Mouse (Mus musculus) ovary, postnatal 36 days (tissue): ENCODE results near the gene Trim2.

Experiments used
- DNase-seq: peaks from one replicate; pipeline ENCODE4 v3.0.0; 2022; ENCODE audit warnings: low spot score, mixed read lengths

The Trim2 gene

DNA sequence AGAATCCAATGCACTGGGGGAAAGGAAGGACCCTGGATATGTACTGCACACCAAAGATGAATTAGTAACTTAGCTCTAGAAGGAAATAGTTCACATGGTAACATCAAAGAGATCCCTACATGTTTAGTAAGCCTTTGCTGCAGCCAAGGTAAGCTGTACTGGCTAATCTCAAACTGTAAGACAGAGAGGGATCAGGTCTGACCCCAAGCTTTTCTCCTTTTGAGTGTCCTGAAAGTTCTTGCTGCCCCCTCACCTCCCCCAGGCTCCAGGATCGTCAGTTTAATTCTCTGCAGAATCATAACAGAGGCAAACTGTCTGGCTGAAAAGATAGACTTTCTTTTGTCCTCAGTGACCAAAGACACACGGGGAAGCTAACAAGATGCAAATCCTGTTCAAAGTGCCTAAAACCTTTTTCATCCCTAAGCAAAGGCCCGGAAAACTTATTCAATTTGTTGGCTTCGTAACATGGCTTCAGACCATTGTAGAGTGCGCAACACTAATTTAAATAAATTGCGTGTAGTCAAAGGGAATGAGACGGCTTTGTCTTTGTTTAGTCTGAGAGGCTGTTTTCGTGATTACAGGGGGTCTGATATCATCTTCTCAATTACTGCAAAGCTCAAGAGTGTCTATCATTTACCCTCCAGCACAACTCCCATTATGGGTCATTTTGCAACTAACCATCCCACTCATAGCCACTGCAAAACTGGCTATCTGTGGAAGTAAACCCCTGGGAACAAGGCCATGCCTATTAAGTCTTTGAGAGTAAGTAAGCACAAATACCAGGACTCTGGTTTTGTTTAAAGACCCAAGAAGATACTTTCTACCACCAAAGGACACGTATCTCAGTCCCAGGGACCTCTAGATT is 52.8 kb downstream of the Trim2 start:
- DNase-seq = no peak

DNA sequence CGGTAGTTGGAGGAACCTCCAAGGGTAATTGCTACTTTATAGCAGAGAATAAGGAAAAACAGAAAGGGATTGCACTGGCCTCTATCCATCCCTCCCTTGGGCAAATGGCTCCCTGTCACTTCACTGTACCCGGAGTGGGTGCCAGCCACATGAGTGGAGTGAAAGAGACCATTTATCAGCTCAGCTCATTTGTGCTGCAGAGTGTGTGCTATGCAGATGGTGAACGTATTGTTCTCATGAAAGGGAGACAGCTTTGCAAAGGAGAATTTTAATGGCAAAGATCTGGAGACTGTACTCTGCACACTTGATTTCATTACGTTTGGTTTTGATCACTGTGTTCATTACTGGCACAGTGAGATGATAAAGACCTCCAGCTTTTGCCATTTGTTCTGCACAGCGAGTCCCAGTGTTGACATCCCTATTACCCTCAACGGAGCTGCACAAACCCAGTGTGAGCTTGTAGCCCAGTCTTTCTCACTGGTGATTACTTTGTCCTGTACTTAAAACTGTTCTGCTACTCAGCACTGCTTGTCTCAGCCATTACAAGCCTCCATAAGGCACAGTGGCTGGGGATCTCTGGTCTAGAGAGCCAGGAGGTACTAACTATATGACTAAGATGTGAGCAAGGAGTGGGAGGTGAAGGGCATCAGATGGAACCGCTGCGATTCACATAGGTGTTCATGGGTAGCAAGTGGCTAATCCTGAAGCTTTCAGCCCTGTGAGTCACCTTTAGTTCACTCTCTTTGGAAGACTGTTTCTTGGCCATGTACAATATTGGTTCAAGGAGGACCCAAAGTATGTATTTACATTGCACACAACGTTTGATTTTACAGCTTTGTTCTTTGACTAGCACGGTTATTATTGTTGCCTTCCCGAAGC is 53.7 kb downstream of the Trim2 start:
- DNase-seq = no peak

DNA sequence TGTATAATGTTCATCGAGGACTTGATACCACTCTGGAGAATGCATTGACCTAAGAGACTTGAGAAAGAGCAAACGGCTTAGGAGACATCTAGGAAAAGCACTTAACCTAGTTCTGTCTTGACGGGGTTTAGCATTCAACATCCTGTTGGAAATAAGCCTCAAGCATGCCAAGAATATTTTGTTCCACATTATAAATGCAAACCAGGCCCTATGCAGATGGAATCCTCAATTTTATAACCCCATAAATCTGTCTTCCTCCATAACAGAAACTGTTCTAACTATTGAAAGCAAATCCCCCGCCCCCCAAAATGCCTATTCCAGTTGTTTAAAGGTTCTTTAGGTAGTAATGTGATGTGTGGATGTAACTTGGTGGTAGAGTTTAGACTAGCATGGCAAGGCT is 55.0 kb downstream of the Trim2 start:
- DNase-seq = no peak

DNA sequence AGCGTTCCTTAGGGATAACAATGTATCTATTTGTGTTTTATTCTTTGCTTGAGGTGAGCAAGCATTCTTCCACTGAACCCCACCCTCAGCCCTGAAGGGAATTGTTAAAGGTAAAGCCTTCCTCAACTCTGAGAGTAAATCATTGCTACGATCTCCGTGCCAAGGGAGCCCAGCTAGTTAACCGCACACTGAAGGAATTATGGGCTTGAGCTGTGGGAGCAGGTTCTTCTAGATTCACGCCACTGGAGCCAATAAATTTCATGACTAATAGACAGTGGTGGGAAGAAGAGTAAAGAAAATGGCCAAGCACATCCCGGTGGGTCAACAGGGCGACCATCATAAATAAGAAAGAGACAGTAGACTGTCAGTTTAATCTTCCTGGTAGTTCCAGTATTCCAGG is 56.4 kb downstream of the Trim2 start:
- no peak for DNase-seq

DNA sequence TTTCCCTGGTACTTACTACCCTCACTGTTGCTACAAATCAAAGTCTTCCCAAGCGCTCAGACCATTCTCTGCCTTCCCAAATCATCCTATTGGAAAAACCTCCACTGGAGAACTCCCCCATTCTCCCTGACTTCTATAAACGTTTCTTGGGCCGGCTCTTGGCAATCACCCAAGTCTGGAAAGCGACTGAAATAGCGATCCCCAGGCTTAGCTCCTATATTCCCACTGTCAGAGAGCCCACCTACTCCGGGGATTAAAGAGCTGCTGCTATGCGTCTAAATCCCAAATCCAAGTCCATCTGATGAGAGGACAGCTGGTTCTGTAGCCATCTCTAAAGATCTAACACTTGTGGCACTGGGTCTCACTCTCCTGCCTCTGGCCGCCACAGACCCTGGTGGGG is 58.9 kb downstream of the Trim2 start:
- DNase-seq = no peak

DNA sequence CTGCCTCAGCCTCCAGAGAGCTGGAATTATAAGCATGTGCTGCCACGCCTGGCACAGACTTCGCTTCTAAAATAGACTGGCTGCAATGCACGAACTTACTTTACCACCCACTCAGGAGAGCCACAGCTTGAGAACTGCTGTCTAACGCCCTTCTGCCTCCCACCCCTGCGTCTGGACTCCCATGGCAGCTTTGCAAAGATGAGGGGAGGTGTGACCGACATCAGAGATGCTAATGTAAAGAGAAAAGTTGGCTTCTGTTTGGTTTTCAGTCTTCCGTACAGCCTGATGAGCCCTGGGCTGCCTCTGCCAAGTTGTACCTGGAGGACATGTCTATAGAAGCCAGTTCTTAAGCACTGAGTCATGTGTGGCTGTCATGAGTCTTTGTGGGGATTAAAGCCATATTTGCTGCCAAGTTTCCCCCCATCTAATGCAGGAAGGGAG is 60.2 kb downstream of the Trim2 start:
- no peak for DNase-seq

DNA sequence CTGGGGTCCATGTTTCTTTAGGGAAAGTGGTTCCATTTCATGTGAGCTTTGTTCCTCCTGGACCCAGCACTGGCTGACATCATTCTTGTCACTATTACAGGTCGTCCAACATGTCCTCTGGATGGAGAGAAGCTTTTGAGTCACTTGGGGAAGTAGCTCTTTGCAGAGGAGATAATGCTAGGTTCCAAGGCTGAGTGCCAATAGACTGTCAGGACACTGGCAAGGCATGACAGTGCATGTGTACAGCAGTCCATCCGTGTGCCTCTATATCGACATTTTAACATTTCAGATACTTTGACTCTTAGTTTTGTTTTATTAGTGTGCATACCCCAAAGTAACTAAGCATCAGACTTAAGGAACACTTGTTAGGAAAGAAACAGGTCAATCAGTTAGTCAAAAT is 63.6 kb downstream of the Trim2 start:
- no peak for DNase-seq

DNA sequence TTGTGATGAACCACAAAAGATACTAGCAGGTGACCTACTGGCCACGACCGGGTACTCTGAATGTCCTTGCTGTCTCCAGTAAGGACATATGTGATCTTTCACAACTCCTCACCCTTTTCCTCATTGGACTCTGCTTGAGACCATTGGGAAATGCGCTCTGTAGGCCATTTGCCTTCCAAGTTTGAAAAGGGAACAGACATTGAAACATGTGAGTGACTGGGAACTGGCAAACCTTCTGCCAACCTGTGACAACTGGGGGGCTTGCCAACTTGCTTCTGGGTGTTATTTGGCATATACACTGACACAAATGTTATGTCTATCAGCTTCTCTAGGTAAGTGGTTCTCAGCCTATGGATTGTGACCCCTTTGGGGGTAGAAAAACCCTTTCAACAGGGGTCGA is 64.2 kb downstream of the Trim2 start:
- no peak for DNase-seq

DNA sequence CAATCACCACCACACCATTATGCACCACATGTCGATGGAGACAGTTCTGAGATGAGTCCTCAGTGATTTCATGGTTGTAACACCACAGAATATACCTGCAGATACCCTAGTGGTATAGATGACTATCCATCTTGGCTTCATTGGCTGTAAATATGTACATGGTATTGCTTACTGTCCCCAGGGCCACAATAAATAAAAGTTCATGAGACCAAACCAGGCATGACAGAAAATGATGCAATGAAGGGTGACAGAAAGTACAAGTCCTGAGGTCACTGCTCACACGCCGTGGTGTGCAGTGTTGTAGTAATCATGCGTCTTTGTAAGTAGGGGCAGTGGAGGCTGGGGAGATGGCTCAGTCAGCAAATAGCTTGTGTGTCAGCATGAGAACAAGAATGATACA is 65.6 kb downstream of the Trim2 start:
- no peak for DNase-seq

DNA sequence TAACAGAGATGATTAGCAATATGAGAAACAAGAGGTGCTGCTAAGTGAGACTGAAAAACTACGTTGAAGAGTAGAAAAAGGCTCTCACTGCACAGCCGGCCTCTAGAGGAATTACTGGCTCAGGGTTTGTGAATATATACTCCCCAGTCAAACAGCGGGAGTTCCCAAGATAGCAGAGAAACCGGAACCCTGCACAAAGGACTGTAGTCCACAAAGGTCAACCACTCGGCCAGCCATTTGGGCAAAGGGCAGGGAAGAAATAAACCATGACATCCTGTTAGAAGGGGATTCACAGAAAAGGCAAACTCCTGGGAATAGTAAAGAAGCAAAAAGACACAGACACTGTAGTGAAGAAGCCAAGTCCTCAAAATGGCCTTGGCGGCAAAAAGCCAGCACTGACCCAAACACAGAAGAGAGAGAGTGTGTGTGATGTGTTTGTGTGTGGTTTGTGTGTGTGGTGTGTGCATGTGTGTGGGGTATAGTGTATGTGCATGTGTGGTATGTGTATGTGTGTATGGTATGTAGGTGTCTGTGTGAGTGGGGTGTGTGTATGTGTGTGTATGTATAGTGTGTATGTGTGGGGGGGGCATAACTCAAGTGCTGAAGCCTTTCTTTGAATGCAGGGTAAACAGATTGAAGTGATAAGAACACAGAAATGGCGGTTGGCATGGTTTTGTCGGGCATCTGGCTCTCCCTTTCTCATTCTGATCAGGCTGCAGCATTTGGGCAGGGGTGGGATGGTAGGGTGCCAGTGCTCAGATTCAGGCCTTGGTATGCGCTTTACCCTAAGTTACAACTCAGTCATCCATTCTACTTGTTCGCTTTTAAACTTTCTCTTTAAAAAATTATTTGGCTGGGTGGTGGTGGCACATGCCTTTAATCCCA is 71.0 kb downstream of the Trim2 start:
- DNase-seq = no peak

DNA sequence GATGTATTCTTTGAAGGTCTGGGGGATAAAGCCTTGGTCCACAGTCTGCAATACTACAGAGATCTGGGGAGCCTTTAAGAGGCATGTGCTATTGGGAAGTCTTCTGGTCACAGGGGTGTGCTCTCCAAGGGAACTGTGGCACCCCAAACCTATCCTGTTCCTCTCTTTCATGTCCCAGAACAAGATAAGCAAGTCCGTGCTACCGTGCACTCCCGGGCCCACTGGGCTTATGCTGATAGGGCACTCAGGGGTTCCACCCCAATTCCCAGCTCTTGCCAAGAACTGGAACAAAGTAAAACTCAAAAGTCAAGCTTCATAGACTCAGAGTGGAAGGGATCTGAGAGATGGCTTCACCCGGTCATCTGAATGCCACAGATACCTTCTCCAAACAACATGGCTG is 72.1 kb downstream of the Trim2 start:
- no peak for DNase-seq

DNA sequence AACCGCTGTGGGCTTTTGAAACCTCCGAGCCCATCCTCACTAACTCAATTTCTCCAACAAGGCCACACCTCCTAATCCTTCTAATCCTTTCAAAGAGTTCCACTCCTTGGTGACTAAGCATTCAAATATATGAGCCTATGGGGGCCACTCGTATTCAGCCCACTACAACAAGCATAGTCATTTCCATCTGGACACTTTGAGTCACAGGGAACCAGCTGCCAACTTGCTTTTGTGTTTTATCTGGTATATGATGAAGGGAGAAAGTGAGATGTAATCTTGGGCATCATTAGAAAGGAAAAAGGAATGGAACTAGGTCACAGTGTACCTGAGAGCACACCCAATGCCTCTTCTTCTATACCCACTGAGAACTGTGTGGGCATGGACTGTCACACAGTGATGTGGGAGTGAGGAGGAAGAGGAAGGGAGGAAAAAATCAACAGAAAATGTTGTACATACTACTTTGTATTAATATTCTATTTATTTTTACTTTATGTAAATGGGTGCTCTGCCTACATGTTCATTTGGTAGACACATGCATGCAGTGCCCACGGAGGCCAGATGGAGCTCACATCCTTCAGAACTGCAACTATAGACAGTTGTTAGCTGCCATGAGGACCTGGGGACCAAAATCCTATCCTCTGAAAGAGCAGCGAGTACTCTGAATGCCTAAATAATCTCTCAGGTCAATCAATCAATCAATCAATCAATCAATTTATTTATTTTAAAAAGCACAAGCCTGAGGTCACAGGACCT is 72.8 kb downstream of the Trim2 start:
- DNase-seq = no peak

DNA sequence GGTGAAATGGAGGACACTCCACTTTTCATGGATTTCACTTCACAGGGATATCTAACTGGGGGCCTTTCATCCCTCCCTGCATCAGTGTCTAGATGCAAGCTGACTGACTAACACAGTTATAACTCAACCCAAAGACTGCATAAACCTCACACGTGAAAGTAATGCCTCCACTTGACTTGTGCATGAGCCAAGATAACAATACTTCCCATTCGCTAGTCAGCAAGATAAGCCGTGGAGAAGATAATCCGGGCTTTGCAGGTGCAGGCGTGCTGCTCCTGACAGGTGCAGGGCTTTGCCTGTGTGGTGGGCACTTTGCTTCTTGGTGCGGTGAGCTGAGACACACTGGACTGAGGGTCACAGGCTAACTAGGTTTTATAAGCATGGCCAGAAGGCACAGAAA is 74.4 kb downstream of the Trim2 start:
- no peak for DNase-seq

DNA sequence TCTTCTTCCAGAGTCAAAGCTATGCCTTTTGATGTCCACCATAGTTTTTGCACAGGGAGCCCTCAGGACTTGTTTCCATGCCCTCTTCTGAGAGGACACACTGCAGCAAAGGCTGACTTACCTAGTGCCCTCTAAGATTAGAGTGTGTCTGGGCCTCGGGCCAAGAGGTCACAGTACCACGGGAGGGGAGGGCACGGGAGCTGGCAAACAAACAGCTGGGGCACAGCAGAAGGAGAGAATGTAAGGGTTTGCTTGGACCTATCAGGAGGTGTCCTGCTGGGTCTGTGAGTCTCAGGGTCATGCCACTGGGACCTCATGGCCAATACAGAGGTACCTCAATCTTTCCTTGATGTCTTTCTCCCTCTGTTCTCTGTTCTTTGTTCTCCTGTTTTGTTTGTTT is 75.7 kb downstream of the Trim2 start:
- peak; percentile 72 for DNase-seq

DNA sequence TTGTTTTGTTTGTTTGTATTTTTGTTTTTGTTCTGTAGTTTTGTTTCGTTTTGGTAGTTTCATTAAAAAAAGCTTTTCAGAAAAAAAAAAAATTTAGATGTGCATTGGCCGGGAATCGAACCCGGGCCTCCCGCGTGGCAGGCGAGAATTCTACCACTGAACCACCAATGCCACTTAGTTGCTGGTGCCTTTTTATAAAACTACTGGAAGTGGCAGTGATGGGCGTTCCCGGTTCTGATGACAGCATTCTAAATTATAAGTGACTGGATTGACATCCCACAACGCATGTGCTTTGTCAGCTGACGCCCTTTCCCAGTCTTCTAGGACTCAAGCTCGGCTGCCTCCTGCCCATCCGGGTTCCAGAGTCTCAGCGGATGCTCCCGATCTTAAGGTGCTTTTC is 77.8 kb downstream of the Trim2 start:
- peak; percentile 29 for DNase-seq

DNA sequence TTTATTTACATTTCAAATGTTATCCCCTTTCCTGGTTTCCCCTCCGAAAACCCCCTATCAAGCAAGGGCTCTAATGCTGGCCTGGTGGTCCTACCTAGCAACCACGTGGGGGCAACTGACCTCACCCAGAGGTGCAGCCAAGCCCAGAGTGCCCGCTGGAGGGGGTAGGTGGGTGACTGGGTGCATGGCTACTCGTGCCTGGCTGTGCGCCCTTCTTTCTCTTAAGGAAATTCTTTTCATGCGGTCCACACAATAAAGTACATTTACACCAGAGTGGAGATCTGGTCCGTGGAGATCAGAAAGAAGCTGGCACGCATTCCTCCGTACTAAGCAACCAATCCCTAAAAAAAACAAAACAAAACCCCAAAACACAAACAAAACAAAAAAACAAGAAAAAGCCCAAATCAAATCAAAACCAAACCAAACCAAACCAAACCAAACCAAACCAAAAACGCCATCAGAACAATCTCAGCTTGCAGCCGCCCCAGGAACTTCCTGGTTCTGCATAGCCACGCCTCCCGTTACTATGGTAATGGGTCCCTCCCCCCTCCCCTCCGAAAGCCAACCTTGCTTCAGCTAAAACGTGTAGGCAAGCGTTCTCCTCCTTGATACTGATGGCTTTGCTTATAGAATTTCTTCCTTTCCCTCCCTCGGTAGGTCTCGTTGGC is 78.3 kb downstream of the Trim2 start:
- DNase-seq = peak; percentile 47

DNA sequence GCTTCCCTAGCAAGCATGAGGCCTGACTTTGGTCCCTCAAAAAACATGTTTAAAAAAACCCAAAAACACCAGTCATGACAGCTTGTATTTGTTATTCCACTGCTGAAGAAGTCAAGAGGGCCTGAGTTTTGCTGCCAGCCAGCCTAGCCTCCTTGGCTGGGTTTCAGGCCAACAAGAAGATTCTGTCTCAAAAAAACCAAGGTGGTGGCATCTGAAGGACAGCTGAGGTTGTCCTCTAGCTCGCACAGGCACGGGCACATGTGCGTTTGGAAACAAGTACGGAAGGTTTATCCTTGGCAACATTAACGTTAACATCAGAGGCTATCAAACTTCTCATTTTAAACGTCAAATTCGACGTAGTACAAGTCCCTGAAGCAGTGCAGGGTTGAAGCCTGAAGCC is 79.0 kb downstream of the Trim2 start:
- DNase-seq = no peak

DNA sequence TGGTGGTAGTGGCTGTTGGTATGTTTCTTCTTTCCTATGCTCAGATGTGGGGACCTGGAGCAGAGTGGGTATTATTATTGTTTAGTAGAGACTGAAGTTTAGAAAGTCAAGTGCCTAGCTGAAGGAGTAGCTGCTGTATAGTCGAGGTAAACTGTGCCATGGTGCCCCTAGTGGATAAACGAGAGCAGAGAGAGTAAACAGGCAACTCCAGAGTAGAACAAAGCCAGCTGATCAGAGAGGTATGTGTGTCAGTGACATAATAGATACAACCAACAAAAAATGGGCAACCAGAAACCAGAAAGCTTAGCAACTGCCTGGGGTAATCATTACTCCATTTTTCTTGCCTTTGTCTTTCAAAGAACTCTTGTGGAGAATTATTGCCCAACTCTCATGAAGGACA is 81.7 kb downstream of the Trim2 start:
- DNase-seq = no peak

DNA sequence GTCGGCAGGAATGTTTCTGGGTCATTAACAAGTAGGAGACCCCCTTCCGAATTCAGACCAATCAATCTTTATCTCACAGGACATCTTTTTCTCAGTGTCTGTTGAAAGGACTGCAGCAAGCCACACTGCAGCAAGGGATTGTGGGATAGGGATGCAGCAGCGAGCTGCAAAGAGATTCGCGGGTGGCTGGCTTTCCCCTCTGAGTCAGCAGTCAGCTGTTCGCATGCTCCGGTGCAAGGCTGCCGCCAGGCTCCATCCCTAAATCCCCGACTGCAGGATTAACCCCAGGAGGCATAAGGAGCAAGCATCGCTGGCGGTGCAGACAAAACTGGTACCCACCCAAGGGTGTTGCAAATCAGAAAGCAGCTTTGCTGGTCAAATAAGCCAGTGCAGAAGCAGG is 85.9 kb downstream of the Trim2 start:
- peak; percentile 45 for DNase-seq

DNA sequence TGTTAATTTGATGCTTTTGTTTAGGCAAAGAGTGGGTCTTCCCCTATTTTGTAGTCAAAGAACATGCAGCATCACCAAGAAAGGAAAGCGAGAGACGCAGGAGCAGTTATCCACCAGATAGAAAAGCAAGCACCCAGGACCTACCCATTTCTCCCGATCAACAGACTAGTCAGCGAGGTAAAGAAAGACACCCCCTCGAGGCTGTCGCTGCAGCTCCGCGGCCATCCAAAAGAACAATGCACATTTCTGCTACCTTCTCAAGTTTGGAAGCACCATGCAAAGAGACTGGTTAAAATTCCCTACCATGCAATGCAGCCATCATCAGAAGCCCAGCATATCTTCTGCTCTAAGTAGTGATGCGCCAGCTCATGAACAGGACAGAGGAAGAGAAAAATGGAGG is 86.4 kb downstream of the Trim2 start:
- DNase-seq = no peak

DNA sequence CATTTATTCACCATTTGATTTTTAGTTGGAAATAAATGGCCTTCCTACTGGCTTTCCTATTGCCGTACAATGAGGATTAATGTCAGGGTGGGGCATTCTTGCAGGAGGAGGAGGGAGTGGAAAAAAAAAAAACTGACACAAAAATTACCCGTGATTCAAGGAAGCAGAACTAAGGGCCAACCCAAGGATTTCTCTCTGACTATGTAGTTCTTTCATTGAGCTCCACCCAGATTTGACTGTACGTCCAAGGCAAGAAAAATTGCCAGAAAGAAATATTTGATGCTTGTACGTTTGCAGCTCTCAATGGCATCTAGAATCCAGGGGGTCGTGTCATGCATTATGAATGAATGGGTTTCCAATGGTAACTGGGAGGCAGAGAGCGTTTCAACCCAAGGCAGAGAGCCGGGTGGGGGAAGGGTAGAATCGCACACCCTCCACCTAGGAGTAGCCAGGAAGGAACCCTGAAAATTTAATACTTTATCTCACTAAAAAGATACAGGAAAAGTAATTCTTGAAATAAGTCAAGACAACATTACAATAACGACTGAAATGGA is 86.9 kb downstream of the Trim2 start:
- DNase-seq = no peak
